Mouse (Mus musculus) limb, embryonic 13.5 days (tissue): ENCODE data around the gene Gpr108. TPM values are rescaled to one million over a fixed set of nuclear protein-coding genes. Genes with fewer than 3 reads are reported as not detected.

Source experiments
- ATAC-seq: fragments of 200-750 bp; cut with Nextera tagmentation; 2 replicates; pipeline ENCODE4 v1.8.0; 2017; ENCODE audit warnings: low read depth, moderate number of reproducible peaks, moderate TSS enrichment; ENCODE audit not compliant: low FRiP score
- H3K27ac ChIP-seq: fragments of 300-500 bp; sonication (generic); 2 replicates; pipeline ENCODE4 v1.5.1; 2015; ENCODE audit warnings: inconsistent platforms, mild to moderate bottlenecking, moderate library complexity
- H3K27me3 ChIP-seq: fragments of 300-500 bp; sonication (generic); 2 replicates; pipeline ENCODE4 v1.6.1; 2015; ENCODE audit warnings: mild to moderate bottlenecking, inconsistent platforms
- H3K36me3 ChIP-seq: fragments of 300-500 bp; sonication (generic); 2 replicates; pipeline ENCODE4 v1.6.1; 2015; ENCODE audit warnings: inconsistent platforms, mild to moderate bottlenecking, moderate library complexity
- H3K4me1 ChIP-seq: fragments of 300-500 bp; sonication (generic); 2 replicates; pipeline ENCODE4 v1.6.1; 2015; ENCODE audit warnings: inconsistent platforms
- H3K4me2 ChIP-seq: fragments of 300-500 bp; sonication (generic); replicated peaks from 2 replicates; pipeline ENCODE4 v1.6.1; 2015; ENCODE audit warnings: inconsistent platforms, mild to moderate bottlenecking, moderate library complexity
- H3K4me3 ChIP-seq: fragments of 300-500 bp; sonication (generic); 2 replicates; pipeline ENCODE4 v1.5.1; 2015; ENCODE audit warnings: moderate library complexity, mild to moderate bottlenecking, inconsistent platforms
- H3K9ac ChIP-seq: fragments of 300-500 bp; sonication (generic); 2 replicates; pipeline ENCODE4 v1.6.1; 2015; ENCODE audit warnings: mild to moderate bottlenecking, inconsistent platforms
- H3K9me3 ChIP-seq: fragments of 300-500 bp; sonication (generic); 2 replicates; pipeline ENCODE4 v1.6.1; 2016; ENCODE audit warnings: inconsistent platforms
- WGBS: fragments of 180-500 bp; shearing (Covaris S2); methylation state at CpG from one replicate; pipeline ENCODE4 v1.1.7; 2015; 5-methylcytosine and 5-hydroxymethylcytosine counted together
- microRNA-seq: library from miRNA; unstranded; fragments of <30 nt; microRNA quantifications from one replicate; pipeline ENCODE4, GENCODE M21; 2016
- polyA plus RNA-seq: library from polyadenylated mRNA; unstranded; fragments of >200 nt; fragmentation: Nextera tagmentation; extraction: Ambion mirVana; gene quantifications from 2 replicates; pipeline ENCODE4 v1.2.1, GENCODE M21; 2015

Gene Gpr108
- polyA plus RNA-seq, 1 experiment from 2014 or later, result 34.5 TPM

- 78% methylated on average over 2 of the region's 2 CpGs for WGBS
- Histone ChIP-seq H3K4me2 (no peak overlapping the region), H3K4me3 (no peak overlapping the region), H3K27me3 (no peaks in the 10 kb centered on the region), H3K9ac (no peak overlapping the region), H3K9me3 (no peaks in the 10 kb centered on the region), H3K4me1 (no peaks in the 10 kb centered on the region), H3K36me3 (no peaks in the 10 kb centered on the region), H3K27ac (no peak overlapping the region)
- ATAC-seq, result no peak
These were observed 62.6 kb downstream of the Gpr108 start for GRCm38 (mm10) chr17:57185641-57186040.

Small RNA genes lying within 50 kb of the gene (microRNA-seq; reads per million reads assigned to microRNA genes)
- gene Mir6978, result not detected

Other genes starting within 250 kb of the Gpr108 start
- not detected in 2 replicates for gene Pspn, start 248.4 kb downstream of the Gpr108 start, polyA plus RNA-seq
- 61.0 and 61.5 TPM in 2 replicates for gene Gtf2f1, start 237.2 kb downstream of the Gpr108 start, polyA plus RNA-seq
- gene Gm17949, start 237.0 kb downstream of the Gpr108 start, polyA plus RNA-seq, result 0.32 TPM in 1 of 2 replicates, not detected in the other
- gene Khsrp, start 216.9 kb downstream of the Gpr108 start, polyA plus RNA-seq, result 46.0 and 46.3 TPM in 2 replicates
- gene Slc25a41, start 206.8 kb downstream of the Gpr108 start, polyA plus RNA-seq, result not detected in 2 replicates
- 1.7 and 2.9 TPM in 2 replicates for gene Crb3, start 189.3 kb downstream of the Gpr108 start, polyA plus RNA-seq
- 5.5 and 6.5 TPM in 2 replicates for gene Slc25a23, start 188.6 kb downstream of the Gpr108 start, polyA plus RNA-seq
- 1.1 TPM in 2 replicates for gene Dennd1c, start 169.9 kb downstream of the Gpr108 start, polyA plus RNA-seq
- gene Tubb4a, start 160.7 kb downstream of the Gpr108 start, polyA plus RNA-seq, result 16.3 and 17.5 TPM in 2 replicates
- 9.2 and 10.9 TPM in 2 replicates for gene Tnfsf9, start 143.1 kb downstream of the Gpr108 start, polyA plus RNA-seq
- not detected in 2 replicates for gene Cd70, start 98.7 kb downstream of the Gpr108 start, polyA plus RNA-seq
- 0.20 TPM in 1 of 2 replicates, not detected in the other for gene Tnfsf14, start 54.3 kb downstream of the Gpr108 start, polyA plus RNA-seq
- 0.31 and 0.59 TPM in 2 replicates for gene C3, start 20.3 kb downstream of the Gpr108 start, polyA plus RNA-seq
- 28.8 and 38.1 TPM in 2 replicates for gene Trip10, start 1.0 kb upstream of the Gpr108 start, polyA plus RNA-seq
- gene Vav1, start 30.7 kb upstream of the Gpr108 start, polyA plus RNA-seq, result 2.1 and 2.7 TPM in 2 replicates
- gene Adgre1, start 110.2 kb upstream of the Gpr108 start, polyA plus RNA-seq, result 6.1 and 6.4 TPM in 2 replicates